Mouse (Mus musculus) inflammation-experienced regulatory T-cells (primary cell): ENCODE measurements around the gene Ctse. TPM values are rescaled to one million over a fixed set of nuclear protein-coding genes. Genes with fewer than 3 reads are reported as not detected.

ENCODE experiments used
- polyA plus RNA-seq, 2 experiments: library from polyadenylated mRNA; unstranded; fragments of 100-300 nt; shearing (Covaris generic); gene quantifications; one replicate each; pipeline ENCODE4 v1.2.1; 2017

The Ctse gene
- 100 to 1,000 TPM; 319 to 610 TPM for polyA plus RNA-seq

DNA sequence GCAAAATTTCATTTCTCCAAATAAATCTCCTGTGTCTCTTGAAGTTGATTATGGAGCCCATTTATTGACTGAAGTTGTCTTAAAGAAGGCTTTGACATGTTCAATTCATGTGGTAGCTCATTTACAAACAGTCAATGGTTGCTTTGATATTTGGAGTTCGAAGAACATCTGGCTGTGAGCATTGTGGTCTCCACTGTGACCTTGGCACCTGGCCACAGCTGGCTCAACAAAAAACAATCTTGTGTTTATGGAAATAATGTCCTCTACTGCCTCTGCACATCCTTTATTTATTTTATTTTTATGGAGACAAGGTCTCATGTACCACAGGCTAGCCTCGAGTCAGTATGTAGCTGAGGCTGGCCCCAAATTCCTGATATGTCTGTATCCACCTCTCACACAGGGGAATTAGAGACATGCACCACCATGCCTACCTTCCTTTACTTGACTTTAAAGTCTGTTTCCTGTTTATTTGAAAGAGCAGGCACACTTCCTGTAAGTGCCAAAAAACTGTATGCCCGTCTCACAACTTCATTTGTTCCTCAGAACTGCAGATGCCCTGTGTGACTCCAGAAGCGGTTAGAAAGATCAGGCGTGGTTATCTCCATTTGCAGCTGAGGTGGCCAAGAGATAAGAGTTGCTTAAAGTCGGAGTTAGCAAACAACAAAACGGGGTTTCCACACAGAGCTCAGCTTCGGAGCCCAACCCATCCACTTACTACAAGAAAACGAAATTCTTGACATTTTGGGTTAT lies at the start of gene Ctse:
TSS of gene Ctse (plus strand) at position 516 of the 750 bp plus-strand sequence.

DNA sequence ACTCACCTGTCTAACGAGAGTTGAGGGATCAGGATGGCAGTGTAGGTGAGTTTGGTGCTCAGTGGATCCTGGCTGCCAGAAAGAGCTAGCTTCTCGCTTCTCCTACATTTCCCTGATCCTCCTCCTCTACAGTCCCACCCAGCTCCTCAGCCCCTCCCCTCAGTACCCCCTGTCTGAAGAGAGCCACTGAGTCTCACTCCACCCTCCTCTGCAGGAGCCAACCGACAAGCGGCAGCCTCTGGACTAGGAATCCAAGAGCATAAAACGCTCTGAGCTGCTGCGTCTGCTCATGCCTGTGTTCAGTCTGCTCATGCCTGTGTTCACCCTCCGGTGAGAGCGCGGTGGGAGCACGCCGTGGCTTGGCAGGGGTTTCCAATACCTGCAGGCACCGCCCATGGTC lies 39.2 kb upstream of the Ctse start, which contains the start of gene Avpr1b:
TSS of gene Avpr1b (plus strand) at position 335 of the 400 bp plus-strand sequence.

DNA sequence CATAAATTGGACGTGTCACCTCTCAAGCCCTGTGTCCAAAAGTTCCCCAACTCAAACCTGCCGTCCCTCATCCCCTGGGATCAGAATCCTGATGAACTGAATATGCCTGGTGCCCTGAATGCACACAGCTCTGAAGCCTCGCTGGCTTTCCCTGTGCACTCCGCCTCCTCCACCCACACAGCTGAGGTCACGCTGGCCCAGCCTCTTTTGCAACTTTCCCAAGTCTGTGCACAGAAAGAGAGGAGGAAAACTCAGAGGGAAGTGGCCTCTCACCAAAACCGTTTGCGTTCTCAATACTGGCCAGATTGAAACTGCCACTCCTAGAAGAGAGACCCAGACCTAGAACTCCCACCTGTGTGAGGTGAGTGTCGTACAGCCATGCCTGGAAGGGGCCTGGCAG lies 50.4 kb downstream of the Ctse start, which contains the start of gene Rab7b:
TSS of gene Rab7b (plus strand) at position 221 of the 400 bp plus-strand sequence.

Other genes starting within 250 kb of the Ctse start
- gene Srgap2, start 111.0 kb upstream of the Ctse start, polyA plus RNA-seq = 10 to 100 TPM; 49.7 to 55.6 TPM
- 1 to 10 TPM; 2.2 to 3.1 TPM for gene Fam72a, start 110.4 kb upstream of the Ctse start, polyA plus RNA-seq
- gene Avpr1b, start 39.1 kb upstream of the Ctse start, polyA plus RNA-seq = 1 to 10 TPM in 1 of 2 experiments, under 1 TPM in 1; 0.04 to 1.5 TPM
- under 1 TPM in 1 of 2 experiments, not detected in 1; 0.18 TPM for gene Rab7b, start 50.4 kb downstream of the Ctse start, polyA plus RNA-seq
- gene Slc26a9, start 105.7 kb downstream of the Ctse start, polyA plus RNA-seq = under 1 TPM; 0.08 to 0.61 TPM
- under 1 TPM; 0.23 to 0.65 TPM for gene Pm20d1, start 159.1 kb downstream of the Ctse start, polyA plus RNA-seq
- 10 to 100 TPM; 31.1 to 50.0 TPM for gene Slc41a1, start 189.2 kb downstream of the Ctse start, polyA plus RNA-seq
- gene Rab29, start 228.9 kb downstream of the Ctse start, polyA plus RNA-seq = 10 to 100 TPM; 29.1 to 36.2 TPM